Mouse (Mus musculus) liver, embryonic 14.5 days (tissue): ENCODE measurements at regions not wholly inside any gene's neighbourhood (a gene's known extent, or its start where the extent isn't known, plus 50 kb on each side); places are given as distances from the start of the nearest gene placed in this dataset.

Experiments
- CTCF ChIP-seq: IDR thresholded peaks from 2 replicates; pipeline ENCODE4 v1.5.1; 2016; ENCODE audit warnings: antibody characterized with exemption, low read depth, control low read depth
- EP300 ChIP-seq: IDR thresholded peaks from 2 replicates; pipeline ENCODE4 v1.6.1; 2016; ENCODE audit warnings: antibody characterized with exemption, low read depth

DNA sequence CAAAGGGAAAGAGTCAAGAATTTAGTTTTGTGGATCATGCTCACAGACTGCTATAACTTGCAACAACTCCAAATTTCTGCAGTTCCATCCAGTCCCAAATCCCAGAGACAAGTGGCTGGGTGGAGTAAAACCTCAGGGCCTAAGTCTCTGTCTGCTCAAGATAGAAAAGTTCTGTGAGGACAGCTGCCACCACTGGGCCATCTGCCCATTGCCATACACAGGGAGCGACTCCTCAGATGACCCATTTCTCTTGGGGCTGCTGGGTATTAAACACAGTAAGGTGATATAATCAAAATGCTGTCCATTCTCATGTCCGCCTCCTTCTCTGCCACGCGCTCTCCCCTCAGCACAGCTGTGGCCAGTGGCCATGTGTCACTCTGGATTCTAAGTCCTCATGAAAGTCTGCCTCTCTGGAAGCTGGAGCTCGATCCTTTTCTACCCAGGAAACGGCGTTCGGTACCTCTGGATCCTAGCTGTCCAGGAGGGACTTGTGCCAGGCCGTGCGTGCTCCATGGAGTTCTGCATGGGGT, 132.3 kb upstream of the Azi2 start:
- TF ChIP-seq EP300 (no peak), CTCF (no peak)
